Mouse (Mus musculus) heart, postnatal 14 days (tissue): ENCODE results near the gene Cybrd1. TPM values are rescaled to one million over a fixed set of nuclear protein-coding genes. Genes with fewer than 3 reads are reported as not detected.

Experiments used
- DNase-seq, 2 experiments: peaks; one replicate each; pipeline ENCODE4 v3.0.0; 2021 to 2022
- intact Hi-C: fragments of 180-260 bp; cut with DNase I; formaldehyde crosslinking; loops from one replicate; pipeline ENCODE4 v1.15.1; 2025
- total RNA-seq, 2 experiments: library from RNA; stranded (reverse); gene quantifications; 2 replicates each; pipeline ENCODE4 v1.2.3; 2021

Gene Cybrd1
- total RNA-seq, 2 experiments from 2014 or later = 1.1 to 1.5 TPM

DNA sequence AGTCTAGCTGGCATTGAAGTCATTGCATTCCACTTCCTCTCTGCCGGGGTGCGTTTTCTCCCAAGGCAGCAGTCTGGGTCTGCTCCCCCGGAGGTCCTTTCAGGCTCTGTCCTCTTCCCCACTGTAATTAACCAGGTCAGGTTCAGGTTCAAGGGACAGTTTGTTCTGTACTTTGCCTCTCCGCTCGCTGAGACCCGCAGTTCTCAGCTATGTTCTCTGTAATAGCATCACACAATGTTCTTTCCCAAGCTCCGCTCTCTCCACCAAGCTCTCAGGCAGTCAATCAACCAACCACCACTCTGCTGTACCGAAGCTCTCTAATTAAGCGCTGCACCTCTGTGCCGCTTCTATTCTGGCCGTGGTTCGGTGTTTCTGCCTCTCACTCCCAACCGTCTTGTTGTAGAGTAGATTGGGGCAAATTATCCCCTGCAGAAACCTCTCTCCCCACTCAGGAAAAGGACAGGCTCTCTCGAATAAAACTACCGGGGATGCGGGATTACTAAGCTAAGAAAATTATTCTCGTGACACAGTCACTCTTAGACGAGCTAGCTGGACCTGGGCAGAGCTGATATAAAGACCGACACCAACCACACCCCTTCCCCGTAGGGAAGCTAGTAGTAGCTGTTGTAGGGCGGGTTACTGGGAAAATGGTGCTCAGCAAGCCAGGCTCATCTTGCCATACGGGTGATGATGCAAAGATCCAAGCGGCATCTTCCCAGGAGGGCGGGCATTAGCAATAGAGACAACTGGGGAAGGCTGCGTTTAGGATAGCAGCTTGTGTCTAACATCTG, 45.3 kb downstream of the Cybrd1 start:
- intact Hi-C loops = no loop called here
- DNase-seq = no peak

DNA sequence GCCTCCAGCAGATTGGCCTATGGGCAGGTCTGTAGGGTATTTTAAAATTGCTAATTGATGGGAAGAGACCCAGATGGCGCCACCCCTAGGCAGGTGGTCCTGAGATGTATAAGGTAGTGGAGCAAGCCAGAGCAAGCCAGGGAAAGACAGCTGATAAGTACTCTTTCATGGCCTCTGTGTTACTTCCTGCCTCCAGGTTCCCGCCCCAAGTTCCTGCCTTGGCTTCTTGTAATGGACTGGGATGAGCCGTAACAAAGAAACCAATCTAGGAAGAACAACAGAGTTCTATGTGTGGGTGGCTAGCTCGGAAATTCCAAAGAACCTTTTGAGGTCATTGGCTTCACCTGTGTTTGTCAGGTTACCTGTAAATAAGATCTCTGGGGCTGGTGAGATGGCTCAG, 49.5 kb downstream of the Cybrd1 start:
- no peak for DNase-seq
- intact Hi-C loops = no loop called here

DNA sequence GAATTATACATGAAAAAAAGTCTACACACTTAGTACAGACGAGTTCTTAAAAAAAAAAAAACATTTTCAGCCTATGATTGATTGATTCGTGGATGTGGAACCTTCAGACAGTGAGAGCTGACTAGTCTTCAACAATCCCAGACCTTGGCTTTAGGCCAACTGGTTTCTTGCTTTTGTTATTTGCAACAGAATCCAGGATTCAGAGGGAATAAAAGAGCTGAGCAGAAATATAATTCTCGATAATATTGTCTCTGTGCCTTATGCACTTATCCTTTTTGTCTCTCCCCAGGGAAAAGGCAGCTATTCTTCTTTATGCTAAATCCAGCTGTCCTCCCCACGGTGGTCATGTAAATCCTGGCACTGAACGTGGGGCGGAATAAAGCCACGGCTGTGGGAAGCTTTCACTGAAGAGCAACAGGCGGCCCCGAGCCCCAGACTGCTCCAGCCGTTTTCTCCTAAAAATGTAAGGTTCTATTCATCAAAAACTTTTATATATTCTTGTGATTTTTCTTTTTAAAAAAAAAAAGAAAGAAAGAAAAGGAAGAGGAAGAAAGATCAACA, 50.8 kb downstream of the Cybrd1 start:
- DNase-seq = peak in 1 of 2 experiments; percentile 18
- intact Hi-C loops = no loop called here

DNA sequence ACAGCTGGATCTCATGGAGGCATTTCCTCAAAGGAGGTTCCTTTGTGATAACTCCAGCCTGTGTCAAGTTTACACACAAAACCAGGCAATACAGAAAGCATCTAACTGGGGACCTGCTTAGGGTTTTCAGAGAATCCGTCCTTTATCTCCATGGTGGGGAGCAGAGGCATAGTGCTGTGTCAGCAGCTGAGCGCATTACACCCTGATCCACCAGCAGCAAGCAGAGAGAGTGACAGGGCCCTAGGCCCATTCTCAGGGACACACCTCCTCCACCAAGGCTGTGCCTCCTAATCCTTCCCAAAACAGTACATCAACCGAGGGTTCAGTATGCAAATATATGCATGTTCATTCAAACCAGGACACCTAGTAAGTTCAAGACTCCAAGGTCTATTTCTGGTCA, 55.3 kb downstream of the Cybrd1 start:
- no peak for DNase-seq
- intact Hi-C loops = no loop called here

DNA sequence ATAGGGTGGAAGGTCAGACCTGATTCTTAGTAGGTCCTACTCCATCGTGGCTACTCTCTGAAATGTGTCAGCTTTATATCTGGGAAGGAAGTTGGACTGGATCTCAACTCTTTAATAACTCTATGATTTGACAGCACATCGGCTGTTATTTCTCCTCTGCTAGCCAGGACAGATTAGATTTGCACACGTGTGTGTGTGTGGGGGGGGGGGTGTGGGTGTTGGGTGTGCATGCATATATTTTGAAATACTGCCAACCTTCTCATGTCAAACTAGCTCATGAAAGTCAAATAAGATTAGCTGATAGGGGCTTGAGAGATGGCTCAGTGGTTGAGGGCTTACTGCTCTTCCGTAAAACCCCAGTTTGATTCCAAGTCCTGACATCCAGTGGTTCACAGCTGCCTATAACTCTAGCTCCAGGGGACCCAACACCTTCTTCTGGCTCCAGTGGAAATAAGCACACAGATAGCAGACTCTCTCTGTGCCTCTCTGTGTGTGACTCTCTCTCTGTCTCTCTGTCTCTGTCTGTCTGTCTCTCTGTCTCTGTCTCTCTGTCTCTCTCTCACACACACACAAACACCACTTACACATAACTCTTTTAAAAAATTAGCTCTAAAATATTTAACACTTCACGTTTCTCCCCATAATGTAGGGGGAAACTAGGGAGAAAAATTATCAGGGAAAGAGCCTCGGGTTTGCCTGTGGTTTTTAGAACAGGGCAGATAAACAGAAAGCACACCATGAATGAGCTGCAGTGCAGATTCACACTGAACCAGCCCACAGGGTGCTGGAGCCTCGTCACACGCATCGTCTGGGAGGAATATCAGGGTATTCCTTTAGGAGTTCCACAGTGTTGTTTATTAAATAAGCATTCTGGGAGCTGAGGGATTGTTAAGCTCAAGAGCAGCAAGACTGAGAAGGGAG, 58.9 kb downstream of the Cybrd1 start:
- intact Hi-C loops = no loop called here

DNA sequence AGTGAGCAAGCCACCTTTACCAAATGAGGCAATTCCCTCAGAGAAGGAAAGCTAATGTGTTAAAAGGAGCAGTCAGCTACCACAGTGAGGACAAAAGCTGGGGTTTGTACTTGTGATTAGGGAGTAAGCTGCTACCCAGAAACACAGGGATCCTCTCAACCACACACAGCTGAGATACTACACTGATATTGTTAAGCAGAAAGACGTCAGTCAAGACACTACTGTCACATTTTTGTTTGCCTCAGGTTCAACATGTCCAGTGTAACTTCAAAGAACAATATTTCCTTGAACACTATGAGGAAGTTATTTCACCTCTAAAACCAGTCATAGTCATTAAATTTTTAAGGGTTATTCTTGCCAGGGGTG, 59.5 kb downstream of the Cybrd1 start:
- intact Hi-C loops = no loop called here
- no peak for DNase-seq

More for the DNA sequence above, 58.9 kb downstream of the Cybrd1 start:
- no peak for DNase-seq

DNA sequence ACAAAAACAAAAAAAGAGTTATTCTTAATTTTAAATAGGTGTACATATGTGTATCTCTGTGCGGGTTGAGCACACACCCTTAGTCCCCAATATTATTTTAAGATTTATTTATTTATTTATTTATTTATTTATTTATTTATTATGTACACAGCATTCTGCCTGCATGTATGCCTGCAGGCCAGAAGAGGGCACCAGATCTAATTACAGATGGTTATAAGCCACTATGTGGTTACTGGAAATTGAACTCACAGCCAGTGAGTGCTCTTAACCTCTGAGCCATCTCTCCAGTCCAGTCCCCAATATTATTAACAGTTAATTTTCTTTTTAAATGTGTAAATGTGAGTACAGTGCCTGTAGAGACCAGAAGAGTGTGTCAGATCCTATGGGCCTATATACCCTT, 60.0 kb downstream of the Cybrd1 start:
- DNase-seq = no peak
- intact Hi-C loops = no loop called here

DNA sequence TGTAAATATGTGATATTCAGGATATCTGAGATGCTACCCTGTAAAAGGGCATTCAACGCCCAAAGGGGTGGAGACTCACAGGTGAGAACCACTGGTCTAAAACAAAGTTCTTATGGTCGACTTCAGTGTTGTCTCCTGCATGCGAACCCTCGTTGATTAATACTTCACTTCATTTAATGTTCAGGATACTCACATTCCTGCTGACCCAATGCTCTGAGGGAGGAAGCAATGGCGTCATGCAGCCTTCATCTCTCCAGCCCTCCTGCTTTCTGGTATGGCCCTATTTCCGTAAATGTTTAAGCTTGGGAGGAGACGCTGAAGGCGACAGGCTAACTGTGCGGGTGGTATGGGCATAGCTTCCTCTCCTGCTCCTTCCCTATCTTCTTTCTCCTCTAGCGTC, 62.0 kb downstream of the Cybrd1 start:
- no peak for DNase-seq
- intact Hi-C loops = no loop called here

DNA sequence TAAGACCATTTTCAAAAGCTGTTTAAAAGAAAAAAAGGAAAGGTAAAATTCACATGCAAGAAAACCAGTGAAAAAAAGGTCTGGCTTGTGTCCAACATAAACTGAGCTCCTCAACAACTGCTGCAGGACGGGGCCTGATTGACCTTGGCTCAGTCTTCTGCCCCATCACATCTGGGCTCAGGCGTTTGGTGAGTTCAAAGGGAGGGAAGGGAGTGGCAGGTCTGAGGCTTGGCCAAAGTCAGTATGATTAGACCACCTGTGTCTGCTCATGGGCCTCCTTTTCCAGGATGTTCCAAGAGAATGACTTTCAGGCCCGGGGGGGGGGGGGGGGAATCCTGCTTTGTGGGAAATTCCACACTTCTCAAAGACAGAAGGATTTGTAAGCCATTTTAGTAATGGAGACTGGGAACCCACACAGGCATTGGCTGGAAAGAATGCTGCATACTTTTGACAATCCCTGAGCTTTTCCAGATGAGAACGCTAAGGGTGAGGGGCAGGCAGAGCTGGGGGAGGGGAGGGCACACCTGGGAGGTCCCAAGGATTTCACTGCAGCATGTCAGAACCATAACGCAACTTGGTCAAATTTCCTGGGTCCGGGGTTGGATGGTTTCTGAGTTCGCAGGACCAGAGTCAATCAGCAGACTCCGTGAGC, 63.0 kb downstream of the Cybrd1 start:
- intact Hi-C loops = no loop called here
- DNase-seq = no peak

DNA sequence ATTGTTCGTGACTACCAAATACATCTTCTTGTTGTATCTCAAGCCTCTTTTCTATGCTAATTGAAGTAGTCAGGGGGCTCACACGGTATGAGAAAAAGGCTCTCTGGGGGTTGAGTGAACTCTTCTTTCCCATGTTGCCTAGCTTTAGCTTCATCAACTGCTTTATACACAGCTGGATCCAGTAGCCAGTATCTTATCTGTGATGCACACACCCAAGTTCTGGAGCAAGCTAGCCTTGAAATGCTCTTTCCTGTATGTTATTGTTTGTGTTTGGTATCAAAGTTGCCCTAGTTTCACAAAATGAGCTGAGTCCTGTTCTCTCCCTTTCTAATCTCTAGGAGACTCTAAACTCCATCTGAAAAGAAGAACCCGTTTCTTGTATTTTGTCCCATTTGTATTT, 70.2 kb downstream of the Cybrd1 start:
- intact Hi-C loops = no loop called here

DNA sequence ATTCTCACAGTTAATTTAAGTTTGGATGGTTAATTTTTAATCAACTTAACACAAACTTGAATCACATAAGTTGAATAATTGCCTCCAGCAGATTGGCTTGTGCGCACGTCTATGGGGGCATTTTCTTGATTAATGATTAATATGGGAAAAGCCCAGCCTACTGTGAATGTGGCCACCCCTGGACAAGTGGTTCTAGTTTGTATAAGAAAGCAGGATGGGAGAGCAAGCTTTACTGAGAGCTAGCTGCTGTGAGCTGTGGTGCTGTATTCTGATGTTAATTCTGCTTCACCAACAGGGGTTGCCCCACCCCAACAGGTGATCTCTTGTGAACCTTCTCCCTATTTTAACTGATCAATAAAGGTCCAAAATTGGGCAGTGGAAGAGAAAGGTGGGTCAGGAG, 71.1 kb downstream of the Cybrd1 start:
- intact Hi-C loops = no loop called here
- DNase-seq = no peak

More for the DNA sequence above, 70.2 kb downstream of the Cybrd1 start:
- DNase-seq = no peak

DNA sequence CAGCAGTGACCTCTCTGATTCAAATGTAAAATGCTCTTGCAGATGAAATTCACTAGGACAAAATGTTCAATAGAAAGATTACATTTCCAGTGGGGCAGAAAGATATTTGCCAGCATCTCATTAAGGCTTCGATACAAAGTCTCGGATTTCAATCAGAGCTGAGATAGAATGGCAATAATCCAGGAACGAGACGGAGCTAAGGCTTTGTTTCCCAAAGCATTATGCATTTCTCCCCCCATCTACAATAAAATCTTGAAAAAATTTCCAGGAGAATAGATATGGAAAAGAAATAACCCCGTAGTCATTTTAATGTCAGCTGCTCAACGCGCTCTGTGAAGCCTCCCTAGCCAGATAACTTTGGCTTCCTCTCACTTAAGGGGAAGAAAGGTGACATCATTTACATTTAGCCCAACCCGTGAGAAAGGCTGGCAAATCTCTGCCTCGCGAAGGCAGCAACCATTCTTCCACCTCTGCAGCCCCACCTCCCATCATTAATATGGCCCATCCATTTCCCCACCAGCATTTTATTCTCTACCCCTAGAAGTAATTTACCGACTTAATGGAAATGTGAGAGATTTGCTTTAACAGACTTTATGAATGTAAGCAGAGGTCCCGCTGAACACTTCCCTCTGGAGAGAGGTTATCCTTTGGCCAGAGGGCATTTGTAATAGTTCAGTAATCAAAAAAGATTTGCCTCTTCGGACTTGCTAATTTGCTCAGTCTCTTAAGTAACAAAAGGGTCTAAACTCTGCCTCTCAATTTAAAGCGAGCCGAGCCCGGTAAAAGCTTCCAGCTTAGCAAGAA, 73.9 kb downstream of the Cybrd1 start:
- intact Hi-C loops = no loop called here
- no peak for DNase-seq

DNA sequence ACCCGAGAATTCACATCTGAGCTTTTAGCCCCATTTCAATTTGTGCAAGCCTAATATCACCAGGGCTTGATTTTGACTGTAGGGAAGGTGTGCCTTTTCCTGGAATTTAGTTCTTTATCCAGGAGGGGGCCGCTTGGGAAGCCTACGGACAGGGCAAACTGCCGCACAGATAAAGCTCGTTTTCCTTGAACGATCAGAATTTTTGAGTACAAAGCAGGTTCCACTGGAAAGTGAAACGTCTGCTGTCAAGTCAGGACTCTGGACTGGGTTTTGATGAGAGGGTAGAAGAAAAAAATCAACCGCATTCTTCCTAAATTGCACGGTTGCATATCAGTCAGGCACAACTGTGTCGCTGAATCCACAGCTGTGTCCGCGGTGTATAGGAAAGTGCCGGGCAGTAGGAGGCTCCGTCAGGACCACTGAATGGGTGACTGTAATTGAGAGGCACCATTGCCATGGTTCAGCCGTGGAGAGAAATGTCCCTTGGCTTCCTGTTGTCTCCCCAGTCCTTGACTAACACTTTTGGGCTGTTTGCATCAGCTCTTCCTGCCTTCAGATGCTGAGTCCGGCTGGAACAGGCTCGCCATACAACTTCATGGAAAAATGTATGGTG, 74.6 kb downstream of the Cybrd1 start:
- DNase-seq = no peak
- intact Hi-C loops = no loop called here

Other genes with a start within 250 kb of the Cybrd1 start
- gene Dcaf17, start 62.6 kb upstream of the Cybrd1 start, total RNA-seq = 1 to 10 TPM; 5.1 to 8.1 TPM
- gene Mettl8, start 62.3 kb upstream of the Cybrd1 start, total RNA-seq = 1 to 10 TPM; 5.6 to 5.9 TPM
- gene Dync1i2, start 93.8 kb downstream of the Cybrd1 start, total RNA-seq = 10 to 100 TPM; 65.8 to 67.4 TPM
- 100 to 1,000 TPM; 242 to 245 TPM for gene Slc25a12, start 249.8 kb downstream of the Cybrd1 start, total RNA-seq